Mouse (Mus musculus) small intestine, adult 2 months (tissue): ENCODE measurements around the gene 1500015O10Rik.

Experiments used
- CTCF ChIP-seq: fragments of 200-500 bp; IDR thresholded peaks from 2 replicates; pipeline ENCODE4 v1.5.1; 2012; ENCODE audit warnings: low read depth, mild to moderate bottlenecking, control low read depth, inconsistent platforms, low read length, moderate library complexity, mixed read lengths; ENCODE audit not compliant: insufficient replicate concordance, insufficient read length; ENCODE audit errors: extremely low read depth
- POLR2A ChIP-seq: fragments of 200-500 bp; IDR thresholded peaks from 2 replicates; pipeline ENCODE4 v1.6.1; 2012; ENCODE audit warnings: low read depth, mild to moderate bottlenecking, control low read depth, inconsistent platforms, low read length, moderate library complexity

DNA sequence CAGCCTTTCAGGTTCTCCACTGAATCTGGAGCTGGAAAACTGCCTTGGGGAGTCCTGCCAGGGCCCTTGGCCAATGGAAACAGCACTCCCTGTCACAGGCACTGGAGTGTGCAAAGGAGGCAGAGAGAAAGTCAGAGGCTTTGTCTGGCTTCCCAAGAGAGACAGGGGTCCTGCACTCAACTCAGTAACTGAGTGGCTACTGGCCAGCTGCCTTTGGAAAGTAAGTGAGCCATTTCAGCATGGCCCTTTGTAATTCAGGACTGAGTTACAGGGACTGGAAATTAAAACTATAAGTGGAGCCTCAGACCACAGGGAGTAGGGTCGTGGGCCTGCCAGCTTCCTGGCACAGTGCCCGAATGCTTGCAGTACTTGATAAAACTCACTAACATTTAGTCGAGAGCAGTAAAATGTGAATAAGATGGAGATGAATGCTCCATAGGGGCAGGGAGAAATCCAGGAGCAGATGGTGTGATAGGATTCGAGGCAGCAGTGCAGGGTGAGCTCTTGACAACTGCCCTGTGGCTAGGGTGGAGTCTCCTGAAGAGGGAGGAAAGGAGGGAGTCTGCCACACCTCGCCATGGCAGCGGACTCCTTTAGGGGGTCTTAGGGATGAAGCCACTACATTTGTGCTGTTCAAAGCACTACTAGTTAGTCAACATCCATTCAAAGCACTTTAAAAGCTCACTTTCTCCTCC lies 35.4 kb upstream of the 1500015O10Rik start:
- TF ChIP-seq CTCF = no peak
- TF ChIP-seq POLR2A = no peak
